Mouse (Mus musculus) right cerebral cortex, postnatal 14 days (tissue): ENCODE measurements around the gene Zfp790.

Source experiments
- DNase-seq: peaks from one replicate; pipeline ENCODE4 v3.0.0; 2022

Gene Zfp790

DNA sequence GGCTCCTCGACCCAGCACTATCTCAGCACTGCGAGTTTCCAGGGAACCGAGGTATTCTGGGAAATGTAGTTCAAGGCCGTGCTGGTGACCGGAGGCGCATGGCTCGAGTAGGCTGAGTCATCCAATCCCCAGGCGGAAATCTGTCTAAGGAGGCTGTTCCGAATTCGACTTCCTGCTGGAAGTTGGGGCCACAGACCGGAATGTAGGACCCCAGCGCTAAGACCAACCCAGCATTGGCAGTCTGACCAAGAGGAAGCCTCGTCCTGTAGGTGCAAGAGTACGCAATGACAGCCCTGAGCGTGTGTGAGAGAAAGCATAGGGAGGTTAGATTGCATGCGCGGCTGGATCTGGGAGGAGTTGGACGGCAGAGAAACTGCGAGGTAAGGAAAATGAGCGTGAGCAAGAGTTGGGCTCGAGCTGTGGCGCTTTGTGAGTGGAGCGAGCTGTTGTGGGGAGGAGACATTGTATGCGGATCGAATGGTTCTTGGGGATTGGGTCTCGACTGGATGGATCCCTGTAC is at the start of gene Zfp790:
Zfp790 (plus strand) TSS at position 205 of the 520 bp plus-strand sequence.
- peak; percentile 80 for DNase-seq

DNA sequence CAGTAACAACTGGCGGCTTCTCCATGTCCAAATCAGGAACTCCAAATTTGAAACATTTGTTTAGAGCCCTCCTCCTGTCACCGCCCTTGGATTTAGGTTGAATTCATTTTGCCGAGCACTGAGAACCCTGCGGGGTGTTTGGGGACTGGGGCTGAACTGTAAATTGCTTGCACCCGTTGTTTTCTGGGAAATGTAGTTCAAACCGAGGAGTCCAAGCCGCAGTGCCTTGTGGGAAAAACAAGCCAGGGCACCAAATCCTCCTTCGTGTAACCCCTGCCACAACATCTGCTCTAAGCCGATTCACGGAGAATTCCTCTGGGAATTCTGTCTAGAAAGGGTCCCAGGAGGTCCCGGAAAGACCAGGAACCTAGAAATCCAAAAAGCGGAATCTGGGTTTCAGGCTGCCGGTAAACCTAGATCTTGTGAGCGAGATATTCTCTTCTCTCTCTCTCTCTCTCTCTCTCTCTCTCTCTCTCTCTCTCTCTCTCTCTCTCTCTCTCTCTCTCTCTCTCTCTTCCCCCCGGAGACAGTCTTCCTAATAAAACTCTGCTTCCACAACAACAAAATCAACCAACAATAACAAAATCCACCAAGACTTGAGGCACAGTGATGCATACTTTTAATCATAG is 48.7 kb upstream of the Zfp790 start:
- peak; percentile 70 for DNase-seq

DNA sequence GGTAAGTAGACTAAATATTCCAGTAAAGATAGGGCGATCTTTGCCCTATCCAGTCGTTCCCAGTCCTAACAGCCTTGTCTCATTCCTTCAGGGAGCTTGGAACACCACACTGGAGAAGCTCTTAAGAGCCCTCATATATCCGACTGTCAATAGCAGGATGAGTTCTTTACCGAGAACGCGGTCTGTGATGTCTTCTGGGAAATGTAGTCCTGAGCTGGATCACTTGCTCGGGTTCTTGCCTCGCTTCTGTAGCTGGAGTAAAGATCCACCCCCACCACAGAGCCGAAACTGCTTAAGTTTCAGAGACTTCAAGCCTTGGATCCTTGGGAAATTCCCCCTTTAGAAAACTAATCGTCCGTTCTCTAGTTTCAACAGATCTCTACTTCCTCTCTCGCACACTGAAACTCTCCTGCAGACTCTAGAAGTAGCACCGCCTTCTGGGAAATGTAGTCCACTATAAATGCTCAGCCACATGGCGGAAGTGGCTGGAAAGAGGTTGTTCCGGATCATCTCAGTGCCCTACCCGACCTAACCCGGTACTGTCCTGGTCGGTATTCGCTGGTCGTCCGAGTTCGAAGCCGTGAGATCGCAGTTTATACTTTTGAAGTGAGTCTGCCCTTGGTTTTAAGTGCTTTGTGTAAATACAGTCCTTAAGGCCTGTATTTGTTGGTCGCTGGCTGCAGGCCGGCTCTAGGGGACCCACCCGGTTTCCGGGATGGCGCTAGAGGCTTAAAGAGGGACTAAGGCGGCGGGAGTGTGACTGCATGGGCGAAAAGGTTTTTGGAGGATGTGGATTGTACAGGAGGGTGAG is 47.6 kb upstream of the Zfp790 start, which contains the start of gene Zfp84:
Zfp84 (plus strand) TSS at position 463 of the 811 bp plus-strand sequence.
- DNase-seq: peak; percentile 73

DNA sequence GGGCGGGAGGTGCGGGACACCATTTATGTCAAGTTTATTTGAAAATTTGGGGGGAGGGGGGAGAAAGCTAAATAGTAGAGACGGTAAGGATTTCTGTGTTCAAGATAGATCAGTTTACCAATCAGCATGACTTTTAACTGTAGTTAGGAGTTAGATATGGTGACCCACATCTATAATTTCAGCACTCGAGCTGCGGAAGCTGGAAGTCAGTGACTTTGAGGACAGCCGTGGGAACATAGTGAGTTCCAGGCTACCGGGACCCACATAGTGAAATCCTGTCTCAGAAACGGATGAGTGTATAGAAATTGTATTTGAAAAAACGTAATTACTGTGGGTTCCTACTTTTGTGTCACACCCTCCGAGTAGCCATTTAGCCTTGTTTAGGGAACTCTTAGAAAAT is 46.9 kb upstream of the Zfp790 start:
- DNase-seq: no peak

DNA sequence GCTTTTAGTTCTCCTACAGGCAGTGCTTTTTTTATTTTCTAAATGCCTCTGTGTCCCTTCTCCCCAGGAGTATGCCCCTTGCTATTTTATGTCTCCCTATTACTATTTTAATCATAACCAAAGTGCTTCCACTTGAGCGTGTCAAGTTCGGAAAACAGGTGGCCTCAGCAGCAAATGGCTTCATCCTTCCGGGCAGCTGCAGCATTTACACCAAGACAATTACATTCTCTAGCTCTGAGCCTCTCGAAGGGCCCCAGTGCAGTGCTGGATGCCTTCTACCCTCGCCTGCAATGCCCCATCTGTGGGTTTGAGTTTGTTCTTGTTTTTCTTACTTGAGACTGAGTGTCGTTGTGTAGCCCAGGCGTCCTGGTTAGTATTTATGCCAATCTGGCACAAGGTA is 42.4 kb upstream of the Zfp790 start:
- no peak for DNase-seq

DNA sequence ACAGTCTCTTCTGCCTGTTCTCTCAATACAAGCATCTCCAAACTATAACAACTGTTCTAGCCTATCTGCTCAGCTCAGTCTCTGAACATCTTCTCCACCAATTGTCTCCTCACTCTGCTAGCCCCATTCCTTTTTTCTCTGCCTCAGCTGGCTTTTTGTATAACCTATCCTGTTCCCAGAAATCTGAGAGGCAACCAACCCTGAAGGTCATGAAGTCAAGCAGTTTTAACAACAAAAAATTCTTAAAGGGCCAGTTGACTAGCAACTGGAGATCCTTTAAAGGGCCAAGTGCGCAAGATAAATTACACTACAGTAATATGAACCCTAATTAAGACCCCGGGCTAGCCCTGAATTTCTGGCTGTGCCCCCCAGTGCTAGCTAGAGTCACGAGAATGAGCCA is 41.5 kb upstream of the Zfp790 start:
- DNase-seq: no peak

DNA sequence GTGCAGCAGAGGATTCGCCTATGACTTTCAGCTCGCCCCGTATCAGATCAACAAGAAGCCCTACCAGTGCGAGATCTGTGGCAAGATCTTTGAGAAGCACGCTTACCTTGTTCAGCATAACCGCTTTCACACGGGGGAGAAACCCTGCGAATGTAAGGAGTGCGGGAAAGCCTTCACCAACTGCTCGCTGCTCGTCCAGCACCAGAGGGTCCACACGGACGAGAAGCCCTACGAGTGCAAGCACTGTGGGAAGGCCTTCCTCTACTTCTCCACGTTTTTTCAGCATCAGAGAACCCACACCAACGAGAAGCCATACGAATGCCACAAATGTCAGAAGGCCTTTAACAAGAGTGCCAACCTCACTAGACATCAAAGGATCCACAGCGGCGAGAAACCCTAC is 39.3 kb upstream of the Zfp790 start:
- no peak for DNase-seq

DNA sequence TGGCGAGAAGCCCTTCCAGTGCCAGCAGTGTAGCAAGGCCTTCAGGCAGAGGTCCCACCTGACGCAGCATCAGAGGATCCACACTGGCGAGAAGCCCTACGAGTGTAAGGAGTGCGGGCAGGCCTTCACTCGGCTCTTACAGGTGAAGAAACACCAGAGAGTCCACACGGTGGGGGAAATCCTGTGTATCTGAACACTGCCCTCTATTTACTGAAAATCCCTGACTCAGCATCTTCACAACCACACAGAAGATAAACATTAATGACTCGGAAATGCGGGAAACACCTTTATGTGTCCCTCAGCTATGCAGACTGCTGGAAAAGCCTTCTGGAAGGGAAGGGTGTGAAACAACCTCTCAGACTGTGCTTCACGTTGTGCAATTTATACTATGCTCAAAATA is 38.5 kb upstream of the Zfp790 start:
- DNase-seq: no peak

DNA sequence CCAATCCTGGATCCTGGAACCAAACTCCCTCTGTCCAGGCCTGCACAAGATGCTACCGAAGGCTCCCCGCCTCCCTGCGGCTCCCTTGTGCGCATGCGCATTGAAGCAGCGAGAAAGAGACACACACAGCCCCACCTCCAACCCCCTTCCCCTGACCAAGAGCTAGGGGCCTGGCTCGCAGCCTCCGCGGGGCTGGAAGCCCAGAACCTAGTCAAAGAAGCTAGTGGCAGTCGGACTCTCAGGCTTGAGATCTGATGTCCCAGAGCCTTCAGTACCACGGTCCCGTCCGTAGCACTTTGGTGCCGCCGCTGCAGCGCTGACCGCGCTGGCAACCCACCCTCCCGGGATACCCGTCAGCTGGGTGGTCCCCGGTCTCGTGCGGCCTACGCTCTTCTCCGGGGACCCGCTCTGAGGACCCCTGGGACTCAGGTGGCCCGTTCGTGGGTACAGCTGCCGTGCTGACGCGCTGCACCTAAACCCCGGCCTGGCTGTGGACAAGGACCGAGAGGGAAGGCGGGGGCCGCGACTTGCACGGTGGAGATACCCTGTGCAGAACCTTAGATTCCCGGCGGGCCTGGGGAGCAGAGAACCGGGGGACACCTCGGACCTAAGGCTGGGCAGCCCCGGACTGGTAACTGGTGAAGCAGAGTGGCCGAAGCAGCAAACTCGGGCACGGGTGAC is 31.9 kb upstream of the Zfp790 start, which contains the start of gene Zfp30:
Zfp30 (plus strand) TSS at position 128 of the 681 bp plus-strand sequence.
- DNase-seq: peak; percentile 83

DNA sequence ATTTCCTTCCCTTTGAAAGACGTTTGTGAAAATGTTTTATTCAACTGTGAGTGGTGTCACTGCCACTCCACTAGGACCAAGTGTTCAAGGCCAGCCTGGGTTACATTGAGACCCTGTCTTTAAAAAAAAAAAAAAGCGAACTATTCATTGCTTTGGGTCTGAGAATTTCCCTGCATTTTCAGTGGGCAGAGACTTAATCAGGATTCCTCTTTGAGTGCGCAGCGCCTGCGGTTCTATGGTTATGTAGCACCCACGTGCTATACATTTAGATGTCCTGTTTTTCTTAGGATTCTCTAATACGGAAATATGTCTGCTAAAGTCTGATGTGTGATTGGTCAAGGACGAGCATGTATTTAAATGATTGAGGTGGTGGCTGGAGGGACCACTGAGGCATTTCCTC is 30.9 kb upstream of the Zfp790 start:
- DNase-seq: no peak

DNA sequence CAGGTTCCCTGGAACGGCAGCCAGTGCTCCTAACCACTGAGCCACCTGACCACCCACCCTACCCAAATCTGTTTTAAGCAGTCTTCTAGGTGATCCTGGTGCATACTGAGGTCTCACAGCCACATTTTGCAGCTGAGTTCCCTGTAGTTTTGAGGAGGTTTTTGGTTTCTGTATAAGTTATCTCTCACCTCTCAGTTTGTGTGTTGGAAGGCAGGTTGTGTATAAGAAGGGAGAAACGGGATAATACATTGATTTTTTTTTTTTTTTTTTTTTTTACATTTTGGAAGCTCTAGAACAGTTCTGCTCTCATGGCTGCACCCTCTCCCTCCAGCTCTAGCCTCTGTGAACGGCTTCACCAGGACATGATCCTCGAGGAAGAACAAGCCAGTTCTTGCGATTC is 30.0 kb upstream of the Zfp790 start:
- no peak for DNase-seq

DNA sequence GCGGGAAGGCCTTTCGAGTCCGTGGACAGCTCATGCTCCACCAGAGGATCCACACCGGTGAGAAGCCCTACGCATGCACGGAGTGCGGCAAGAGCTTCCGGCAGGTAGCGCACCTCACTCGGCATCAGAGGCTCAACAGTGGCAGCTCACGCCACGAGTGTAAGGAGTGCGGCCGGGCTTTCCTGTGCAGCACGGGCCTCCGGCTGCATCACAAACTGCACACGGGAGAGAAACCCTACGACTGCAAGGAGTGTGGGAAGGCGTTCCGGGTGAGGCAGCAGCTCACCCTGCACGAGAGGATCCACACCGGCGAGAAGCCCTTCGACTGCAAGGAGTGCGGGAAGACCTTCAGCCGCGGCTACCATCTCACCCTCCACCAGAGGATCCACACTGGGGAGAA is 23.0 kb upstream of the Zfp790 start:
- DNase-seq: no peak

DNA sequence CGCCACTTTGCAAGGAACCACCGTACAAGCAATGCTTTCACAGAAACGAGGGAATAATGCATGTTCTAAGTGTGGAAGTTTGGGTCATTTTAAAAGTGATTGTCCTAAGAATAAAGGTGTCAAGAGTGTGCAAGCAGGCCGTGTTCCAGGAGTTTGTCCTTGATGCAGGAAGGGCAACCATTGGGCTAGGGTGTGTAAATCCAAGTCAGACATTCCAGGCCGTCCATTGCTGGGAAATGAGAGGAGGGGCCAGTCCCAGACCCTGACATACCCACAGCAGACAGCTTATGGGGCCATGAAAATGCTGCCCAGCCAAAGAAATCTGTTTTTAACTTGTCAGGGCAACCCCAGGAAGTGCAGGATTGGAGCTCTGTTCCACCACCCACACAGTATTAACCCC is 8.9 kb upstream of the Zfp790 start:
- DNase-seq: no peak

DNA sequence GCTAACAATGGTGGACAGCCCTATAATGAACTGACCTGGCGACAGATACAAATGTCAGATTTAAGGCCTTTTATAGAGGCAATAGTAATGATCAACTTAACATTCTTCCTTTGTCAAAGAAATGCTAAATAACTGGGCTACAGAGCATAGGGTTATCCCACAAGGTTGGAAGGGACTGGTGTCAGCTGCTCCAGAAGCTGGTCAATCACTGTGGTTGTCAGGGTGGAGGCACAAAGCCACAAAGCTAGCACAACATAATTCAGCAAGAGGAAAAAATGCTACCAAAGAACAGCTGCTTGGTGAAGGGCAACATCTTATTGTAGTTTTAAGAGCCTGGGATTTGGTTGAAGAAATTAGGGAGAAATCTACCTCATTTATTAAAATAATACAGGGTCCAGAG is 3.7 kb upstream of the Zfp790 start:
- DNase-seq: no peak

DNA sequence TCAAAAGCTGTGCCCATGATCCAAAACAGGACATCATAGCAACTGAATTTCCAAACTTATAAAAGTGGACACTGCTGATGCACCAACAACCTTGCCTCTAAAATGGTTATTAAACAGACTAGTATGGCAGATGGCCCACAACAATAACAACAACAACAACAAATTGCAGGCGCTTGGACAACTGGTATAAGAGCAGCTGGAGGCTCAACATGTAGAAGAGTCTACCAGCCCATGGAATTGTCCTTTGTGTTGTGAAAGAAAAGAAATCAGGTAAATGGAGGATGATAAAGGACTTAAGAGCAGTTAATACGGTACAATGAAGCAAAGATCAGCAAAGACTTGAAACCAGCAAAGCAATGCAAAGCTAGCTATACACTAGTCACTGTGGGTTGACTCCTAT is 1.5 kb upstream of the Zfp790 start:
- DNase-seq: no peak

DNA sequence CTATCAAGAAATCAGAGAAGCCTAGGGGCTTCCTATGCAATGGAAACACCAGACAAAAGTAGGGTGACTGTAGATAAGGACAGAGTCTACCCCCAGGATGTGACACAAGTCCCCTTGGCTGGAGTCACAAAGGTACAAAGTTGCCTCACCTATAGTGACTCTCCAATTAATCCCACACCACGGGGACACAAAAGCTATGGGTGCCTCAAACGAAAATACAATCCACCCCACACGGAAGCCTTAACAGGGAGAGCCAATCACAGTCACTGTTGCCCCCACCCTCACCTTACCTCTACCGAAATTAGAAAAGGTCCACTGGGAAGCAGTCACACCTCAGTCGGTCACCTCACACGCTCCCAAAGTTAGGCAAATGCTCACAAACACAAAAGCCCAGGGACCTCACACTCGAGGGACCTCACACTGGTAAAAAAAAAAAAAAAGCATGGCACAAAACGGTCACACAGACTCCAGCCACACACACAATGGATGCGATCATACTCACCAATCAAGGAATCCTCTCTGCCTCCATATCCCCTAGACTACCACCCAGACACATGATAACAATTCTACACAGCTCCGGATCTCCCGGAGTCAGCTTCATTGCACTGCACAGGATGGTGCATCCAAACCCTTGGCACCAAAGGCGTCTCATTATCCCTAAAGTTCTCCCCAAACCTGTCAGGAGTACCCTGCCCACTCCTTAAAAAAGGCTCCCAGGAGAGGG is 691 bp upstream of the Zfp790 start:
- no peak for DNase-seq

DNA sequence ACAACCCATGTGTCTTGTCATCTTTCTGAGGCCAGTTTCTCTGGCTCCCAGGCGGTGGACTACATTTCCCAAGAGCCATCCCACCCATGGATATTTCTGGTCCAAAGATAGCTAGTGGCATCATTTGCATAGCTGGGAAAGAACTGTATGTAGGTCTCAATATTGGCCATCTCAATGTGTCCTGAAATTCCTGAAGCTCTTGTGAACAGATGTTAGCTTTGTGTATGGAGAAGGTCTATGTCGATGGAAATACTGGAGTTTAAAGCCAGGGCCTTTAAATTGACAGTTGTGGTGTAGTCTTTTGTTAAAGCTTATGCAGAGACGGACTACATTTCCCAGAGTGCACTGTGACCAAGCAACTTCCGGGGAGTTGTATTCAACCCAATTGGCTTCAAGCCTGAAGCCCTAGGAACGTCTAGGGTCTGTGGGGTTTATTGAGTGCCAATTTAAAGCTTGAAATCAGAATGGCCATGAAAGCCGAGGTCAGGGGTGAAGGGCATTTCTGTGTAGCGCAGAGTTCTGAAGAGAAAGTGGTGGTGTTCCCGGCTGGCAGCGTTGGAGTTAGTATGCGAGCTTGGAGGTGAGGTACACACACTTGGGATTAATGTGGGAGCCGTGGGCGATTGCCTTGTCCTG is 2.8 kb downstream of the Zfp790 start:
- peak; percentile 46 for DNase-seq

DNA sequence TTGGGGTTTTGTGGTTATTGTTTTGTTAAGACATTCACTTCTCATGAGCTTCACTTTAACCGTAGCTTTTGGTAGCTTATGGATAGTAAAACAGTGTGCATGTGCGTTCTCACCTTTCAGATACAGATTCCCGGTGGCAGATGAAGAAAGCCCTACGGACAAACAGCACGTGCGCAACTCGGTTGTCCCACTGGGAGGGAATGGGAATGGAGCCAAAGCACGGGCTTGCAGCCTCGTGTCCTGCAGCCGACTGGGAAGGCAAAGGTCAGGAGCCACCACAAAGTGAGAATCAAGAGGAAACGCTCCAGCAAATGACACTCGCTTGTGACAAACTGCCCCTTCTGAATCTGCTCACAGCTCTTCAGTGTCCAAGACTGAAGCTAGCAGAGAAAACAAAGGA is 12.1 kb downstream of the Zfp790 start:
- no peak for DNase-seq

DNA sequence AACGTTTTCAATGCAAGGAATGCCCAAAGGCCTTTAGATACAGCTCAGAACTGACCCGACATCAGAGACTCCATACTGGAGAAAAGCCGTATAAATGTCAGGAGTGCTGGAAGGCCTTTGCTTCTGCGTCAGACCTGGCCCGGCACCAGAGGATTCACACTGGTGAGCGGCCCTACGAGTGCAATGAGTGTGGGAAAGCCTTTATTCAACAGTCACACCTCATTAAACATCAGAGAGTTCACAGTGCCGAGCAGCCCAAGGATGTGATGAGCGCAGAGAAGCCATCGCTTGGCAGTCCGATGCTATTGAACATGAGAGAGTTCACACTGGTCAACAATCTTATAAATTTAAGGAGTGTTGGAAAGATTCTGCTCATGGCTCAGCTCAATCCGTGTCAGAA is 13.9 kb downstream of the Zfp790 start:
- no peak for DNase-seq

DNA sequence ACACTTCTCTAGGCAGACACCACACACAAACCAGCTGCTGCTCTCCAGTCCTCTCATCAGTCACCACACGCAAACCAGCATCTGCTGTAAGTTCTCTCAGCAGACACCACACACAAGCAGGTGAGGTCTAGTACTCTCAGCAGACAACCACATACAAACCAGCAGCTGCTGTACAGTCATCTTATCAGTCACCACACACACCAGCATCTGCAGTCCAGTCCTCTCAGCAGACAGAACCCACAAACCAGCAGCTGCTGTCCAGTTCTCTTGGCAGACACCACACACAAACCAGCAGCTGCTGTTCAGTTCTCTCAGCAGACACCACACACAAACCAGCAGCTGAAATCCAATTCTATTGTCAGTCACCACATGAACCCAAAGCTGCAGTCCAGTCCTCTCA is 20.9 kb downstream of the Zfp790 start:
- no peak for DNase-seq

DNA sequence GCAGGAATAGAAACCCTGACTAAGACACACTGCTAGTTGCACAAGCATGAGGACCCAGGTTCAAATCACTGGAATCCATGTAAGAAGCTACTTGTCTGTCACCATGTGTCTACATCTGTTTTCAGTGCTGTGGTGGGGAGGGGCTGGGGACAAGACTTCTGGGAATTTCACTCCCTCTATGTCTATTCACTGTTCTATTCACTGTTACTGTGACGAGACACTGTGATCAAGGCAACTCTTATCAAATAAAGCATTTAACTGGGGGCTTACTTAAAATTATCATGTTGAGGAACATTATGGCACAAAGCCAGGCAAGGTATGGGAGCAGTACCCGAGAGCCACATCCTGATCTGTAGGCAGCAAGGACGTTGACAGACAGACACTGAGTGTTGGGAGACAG is 23.3 kb downstream of the Zfp790 start:
- no peak for DNase-seq

DNA sequence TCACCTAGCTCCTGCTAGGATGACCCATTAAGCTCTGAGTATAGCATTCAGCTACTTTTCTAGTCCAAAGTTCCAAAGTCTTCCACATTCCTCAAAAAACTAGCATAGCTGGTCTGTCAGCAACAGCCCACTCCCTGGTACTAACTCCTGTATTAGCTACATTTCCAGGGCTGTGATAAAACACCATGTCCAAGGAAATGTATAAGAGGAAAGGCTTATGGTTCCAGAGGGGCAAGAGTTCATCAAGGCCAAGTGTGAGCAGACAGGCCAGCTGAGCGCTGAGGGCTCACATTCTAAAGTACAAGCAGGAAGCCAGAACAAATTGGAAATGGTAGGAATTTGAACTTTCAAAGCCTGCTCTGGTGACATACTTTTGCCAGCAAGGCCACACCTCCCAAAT is 26.2 kb downstream of the Zfp790 start:
- no peak for DNase-seq

DNA sequence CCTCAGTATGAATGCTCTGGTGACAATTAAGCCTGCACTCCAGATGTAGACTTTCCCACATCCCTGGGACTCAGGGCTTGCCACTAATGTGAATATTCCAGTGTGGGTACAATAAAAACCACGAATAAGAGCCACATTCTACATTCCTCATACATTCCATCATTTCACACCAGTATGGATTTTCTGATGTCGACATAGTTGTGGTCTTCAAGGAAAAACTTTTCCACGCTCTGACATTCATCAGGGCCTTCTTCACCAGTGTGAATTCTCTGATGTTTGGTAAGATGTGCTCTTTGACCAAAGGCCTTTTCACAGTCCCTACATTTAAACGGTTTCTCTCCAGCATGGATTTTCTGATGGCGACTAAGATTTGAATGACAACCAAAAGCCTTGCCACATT is 28.7 kb downstream of the Zfp790 start:
- DNase-seq: no peak
